Mouse (Mus musculus) liver, adult (tissue): Measurements from ENCODE around the gene Htr1d.

Source experiments
- GATA4 ChIP-seq: IDR thresholded peaks from 2 replicates; pipeline ENCODE4 v1.6.1; 2014; ENCODE audit warnings: mild to moderate bottlenecking, low read length; ENCODE audit not compliant: insufficient replicate concordance

Gene Htr1d

DNA sequence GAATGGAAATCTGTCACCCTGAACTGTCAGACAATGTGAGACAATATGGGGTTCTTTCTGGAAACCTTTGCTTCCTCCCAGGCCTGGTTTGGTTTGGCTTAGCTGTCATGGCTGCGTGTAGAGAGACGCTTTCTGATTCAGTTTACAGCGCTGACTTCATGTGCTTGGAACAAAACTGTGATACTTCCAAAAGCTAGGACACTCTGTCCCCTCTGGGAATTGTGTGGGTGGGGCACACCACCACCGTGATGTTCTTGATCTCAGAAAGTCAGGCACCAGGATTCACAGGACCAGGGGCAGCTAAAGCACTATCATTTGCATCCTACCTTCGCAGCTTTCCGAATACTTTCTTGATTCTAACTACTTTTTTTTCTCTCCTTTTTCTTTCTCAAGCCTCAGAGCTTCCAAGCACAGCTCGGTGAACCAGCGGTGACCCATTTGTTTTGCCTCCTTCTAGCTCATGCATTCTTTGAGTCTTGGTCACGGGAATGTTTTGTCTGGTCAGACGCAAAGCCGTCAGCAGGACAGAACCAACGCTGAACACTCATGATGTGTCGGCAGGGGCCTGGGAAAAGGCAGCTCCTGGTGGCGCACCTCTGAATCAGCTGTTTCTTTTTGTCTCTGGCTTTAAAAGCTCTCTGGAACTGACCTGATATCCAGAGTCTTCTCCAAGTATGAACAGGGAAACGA, 18.2 kb downstream of the Htr1d start:
- TF ChIP-seq GATA4 = no peak

DNA sequence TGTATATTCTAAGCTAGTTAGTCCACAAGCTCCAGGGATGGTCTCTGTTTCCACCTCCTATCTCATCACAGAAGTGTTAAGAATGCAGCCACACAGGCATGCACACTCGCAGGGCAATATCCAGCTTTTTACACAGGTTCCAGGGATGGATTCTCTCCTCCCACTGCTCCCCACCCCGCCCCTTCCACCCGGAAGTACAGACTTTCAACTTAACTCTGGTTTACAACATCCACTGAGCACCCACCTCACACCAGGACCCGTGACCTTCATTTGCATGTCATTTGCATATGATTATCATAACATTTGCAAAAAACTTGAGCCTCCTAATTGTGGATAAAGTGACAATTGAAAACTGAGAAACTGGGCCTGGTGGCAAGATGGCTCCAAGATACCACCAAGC, 21.2 kb downstream of the Htr1d start:
- no peak for TF ChIP-seq GATA4

DNA sequence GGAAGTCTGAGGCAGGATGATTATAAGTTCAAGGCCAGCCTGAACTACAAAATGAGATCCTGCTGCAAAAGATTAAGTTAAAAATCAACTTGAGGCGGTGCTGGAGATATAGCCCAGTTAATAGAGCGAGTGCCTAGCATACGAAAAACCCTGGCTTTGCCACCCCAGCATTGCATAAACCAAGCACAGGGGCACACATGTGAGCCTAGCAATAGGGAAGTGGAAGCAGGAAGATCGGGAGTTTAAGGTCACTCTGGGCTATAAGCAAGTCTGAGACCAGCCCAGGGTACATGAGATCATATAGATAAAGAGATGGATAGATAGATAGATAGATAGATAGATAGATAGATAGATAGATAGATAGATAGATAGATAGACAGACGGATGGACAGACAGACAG, 26.5 kb downstream of the Htr1d start:
- no peak for TF ChIP-seq GATA4

DNA sequence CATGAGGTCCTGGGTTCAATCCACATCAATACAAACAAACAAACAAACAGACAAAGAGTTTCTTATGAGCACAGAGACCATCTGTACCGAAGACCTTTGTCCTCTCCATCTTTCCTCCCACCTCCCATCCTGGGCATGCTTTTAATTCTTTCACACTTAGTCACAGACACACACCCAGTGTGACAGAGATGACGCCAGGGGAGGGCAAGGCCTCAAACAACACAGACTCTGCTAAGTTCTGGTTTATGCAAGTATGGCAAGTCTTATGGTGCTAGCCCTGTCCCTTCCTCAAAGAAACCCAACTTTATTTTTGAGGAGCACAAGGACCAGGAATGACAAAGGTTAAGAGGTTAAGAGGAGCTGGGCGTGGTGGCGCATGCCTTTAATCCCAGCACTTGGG, 26.9 kb downstream of the Htr1d start:
- TF ChIP-seq GATA4 = no peak

DNA sequence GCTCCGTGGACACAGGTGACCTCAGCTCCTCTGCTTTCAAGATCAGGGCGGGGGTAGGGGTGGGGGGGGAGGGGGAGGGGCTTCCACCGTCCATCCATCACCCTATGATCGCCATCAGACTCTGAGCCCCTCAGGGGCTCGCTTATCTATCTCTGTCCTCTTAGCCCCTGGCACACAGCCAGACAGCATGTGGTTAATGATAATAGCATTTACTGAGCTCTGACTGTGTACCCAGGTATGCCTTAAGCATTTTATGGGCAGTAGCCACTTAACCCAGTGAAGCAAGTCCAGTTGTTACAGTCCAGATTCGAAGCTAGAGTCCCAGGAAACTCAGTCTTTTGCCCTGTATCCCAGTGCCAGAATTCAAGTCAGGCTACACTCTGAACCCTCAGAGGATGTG, 28.2 kb downstream of the Htr1d start:
- no peak for TF ChIP-seq GATA4

DNA sequence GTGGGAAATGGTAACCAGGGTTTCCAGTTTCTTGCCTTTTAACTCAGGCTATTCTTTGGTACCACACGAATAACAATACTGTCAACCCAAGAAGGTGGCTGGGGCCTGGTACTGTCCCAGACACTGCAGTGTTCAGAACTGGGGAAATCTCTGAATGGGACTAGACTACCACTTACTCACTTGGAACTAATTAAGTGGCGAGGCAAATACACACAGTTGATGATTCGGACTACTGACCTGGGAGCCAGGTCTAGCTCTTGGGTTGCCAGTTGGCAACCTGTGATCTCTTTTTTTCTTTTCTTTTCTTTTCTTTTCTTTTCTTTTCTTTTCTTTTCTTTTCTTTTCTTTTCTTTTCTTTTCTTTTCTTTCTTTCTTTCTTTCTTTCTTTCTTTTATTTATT, 29.0 kb downstream of the Htr1d start:
- TF ChIP-seq GATA4 = no peak

DNA sequence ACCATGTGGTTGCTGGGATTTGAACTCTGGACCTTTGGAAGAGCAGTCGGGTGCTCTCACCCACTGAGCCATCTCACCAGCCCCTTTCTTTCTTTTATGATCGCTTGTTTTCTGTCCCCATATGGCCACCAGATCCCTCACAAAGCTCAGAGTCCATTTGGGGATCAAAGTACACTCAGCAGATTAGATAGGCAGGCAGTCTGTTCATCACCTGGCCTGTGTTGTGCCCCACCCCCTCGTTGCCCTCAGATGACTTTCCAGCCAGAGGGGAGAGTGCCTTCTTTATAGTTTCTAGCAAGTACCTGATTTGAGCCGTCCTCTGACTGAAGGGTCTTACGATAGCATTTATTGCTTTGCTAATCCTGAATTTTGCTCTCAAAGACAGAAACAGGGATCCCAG, 29.5 kb downstream of the Htr1d start:
- TF ChIP-seq GATA4 = peak; percentile 81; the same call in 1 of the 2 replicates

DNA sequence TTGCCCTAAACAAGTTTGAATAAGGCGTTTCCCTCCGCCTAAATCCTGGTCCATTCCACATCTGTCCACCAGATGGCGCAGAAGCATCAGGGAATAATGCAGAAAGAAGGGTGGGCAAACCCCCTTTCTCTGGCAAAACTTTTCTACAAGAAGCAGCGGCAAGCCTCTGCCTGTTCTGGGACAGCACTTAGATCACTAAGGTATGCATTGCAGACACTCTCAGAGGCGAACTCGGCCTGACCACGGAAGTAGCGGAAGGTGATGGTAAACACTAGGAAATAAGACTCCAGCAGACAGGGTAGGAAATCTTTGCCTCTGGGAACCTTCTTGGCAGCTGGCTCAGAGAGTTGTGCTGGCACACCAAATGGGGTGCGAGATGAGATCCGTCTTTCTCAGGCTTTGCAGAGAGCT, 31.5 kb downstream of the Htr1d start:
- TF ChIP-seq GATA4 = no peak

DNA sequence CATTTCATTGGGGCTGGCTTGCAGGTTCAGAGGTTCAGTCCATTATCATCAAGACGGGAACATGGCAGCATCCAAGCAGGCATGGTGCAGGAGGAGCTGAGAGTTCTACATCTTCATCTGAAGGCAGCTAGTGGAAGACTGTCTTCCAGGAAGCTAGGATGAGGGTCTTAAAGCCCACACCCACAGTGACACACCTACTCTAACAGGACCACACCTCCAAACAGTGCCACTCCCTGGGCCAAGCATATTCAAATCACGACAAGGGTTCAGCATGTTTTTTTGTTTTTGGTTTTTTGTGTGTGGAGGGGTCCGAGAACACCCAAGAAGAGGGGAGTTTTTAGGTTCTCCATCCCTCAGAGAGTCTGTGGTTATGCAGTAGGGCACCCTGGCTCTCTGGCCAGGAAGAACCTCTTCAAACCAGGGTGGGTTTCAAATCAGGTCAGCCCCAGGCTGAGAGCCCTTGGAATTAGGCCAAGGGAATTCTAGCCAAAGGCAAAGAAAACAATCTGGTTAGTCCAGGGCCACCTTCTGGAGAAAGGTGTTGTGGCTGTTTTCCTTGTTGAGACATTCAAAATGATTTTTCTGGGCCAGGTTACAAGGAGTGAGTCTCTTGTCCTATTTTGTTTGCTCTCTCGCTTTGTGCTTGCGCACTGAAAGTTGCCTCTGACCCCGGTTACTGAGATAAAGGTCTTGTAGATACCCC, 33.3 kb downstream of the Htr1d start:
- no peak for TF ChIP-seq GATA4

DNA sequence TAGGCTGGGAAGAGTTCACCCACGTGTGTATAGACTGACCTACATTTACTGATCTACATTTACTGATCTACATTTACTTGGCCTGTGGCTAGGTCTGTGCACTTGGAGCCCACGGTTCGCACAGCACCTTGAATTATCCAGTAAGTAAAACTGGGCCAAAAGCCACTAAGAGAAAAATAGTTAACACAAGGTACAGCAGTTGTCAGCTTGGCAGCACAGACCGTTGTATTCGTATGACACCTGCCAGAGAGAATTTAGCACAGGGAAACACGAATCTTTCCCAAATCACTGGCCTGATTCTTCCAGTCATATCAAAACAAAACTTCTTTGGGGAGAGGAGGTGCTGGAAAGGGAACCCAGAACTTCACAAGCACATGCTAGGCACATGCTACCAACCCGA, 35.0 kb downstream of the Htr1d start:
- TF ChIP-seq GATA4 = no peak

DNA sequence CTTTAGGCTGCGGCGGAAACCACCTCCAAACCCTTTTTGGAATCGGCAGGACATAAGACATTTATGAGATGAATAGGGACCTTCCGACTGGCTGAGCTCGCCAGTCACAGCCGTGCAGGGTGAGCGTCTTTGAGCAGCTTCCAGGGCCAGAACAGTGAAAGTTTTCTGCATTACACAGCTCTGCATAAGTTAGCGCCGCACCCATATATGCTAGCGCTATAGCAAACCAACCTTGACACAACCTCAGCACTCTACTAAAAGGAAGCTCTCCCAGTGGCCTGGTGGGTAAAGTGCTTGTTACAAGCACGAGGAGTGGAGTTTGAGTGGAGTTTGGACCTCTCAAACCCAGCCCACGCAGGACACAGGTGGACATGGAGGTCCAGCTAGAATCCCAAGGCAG, 35.9 kb downstream of the Htr1d start:
- no peak for TF ChIP-seq GATA4

DNA sequence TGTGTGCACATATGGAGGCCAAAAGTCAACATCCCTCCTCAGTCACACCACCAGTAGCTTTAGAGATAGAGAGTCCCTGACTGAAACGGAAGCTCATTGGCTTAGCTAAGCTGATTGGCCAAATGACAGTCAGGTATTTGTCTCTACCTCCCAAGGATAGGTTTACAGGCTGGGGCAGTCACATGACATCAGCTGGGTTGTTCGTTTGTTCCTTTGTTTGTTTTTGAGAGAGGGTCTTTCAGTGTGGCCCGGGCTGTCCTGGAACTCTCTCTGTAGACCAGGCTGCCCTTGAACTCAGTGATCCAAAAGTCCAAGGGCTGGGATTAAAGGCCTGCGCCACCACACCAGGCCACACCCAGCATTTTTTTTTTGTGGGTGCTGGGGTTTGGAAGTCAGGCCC, 37.9 kb downstream of the Htr1d start:
- TF ChIP-seq GATA4 = no peak

DNA sequence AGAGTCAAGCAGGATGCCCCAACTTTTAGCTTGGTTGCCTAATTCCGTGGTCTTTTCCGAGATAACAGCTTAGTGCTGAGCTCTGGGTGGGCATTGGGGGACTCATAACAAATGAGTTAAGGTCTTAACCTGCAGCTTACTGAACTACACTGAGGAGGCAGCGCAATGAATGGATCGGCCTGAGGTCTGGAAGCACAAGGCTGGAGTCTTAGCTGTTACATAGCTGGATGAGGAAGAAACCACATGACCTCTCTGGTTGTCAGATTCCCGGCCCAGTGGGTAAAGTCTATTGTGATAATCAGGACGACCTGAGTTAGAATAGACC, 38.4 kb downstream of the Htr1d start:
- no peak for TF ChIP-seq GATA4

DNA sequence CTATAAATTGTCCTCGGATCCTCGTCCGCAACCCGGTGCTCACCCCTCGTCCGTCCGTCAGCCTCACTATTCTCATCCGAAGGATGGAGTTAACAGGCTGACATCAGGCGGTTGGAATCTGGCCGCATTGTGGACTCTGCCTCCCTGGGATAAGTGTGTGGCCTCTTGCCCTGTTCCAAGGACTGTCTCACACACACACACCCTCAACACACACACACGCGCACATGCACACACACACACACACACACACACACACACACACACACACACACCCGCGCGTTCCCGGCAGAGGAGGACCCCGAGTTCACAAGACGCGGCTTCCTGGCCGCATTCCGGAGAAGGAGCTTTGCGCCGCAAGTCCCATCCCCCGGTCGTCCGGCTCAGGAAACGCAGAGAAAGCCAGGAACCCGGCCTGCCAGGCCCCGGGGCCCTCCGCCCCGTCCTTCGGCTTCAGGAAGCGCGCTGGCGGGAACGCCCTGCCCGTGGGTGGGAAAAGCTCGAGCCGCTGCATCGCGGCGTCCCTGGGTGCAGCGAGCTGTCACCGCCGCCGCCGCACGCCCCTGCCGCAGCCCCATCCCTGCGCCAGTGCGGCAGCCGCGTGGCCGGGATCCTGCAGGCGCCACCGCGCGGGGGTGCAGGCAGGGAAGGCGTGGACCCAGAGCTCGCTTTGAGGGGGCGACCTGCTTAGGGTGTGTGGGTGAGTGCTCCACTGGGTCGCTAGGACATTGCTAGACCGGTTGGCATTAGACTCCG, 38.9 kb downstream of the Htr1d start, which contains the start of gene 6030445D17Rik:
6030445D17Rik (plus strand) TSS at position 165 of the 753 bp plus-strand sequence.
- peak; percentile 74; the same call in 1 of the 2 replicates for TF ChIP-seq GATA4

DNA sequence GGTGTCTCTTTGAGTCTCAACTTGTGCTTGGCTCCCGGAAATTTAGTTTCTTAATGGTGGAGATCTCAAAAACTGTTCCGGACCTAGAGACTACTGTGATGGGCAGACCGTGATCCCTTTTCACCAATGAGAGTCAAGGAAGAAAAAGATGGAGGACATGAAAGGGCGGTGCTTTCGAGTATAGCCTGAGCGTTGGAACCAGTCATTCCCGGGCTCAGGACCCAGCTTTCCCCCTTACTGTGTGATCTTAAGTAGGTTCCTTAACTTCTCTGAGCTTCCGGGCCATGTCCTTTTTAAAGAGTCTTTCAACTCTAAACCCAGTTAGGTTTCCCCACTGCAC, 39.5 kb downstream of the Htr1d start:
- TF ChIP-seq GATA4 = no peak

DNA sequence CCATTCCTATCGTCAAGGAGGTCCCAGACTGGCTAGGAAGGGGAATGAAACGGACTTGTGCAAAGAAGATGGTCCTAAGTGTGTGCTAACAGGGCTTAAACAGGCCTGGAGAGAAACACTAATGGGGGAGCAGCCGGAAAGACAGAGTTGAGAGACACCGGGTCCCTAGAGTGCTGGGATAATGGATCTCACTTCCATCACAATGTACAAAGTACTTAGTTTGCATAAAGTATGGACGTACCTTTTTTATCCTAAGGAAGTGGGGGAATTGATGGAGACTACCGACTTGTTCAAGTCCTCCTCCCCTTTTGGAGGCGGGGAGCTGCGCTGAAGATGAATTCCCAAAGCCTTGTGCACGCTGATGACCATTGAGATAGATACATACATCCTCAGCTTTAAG, 40.1 kb downstream of the Htr1d start:
- TF ChIP-seq GATA4 = no peak
